Mouse (Mus musculus) brain, embryonic 14.5 days (tissue): Measurements from ENCODE around the gene Grip1.

Experiments used
- CTCF ChIP-seq: fragments of 200-500 bp; IDR thresholded peaks from 2 replicates; pipeline ENCODE4 v1.5.1; 2012; ENCODE audit warnings: inconsistent platforms, mild to moderate bottlenecking, moderate library complexity, borderline replicate concordance; ENCODE audit not compliant: insufficient read depth, insufficient read length; ENCODE audit errors: extremely low read depth
- POLR2A ChIP-seq: fragments of 200-500 bp; IDR thresholded peaks from 2 replicates; pipeline ENCODE4 v1.6.1; 2012; ENCODE audit warnings: mild to moderate bottlenecking, inconsistent platforms, borderline replicate concordance; ENCODE audit not compliant: poor library complexity, insufficient read depth, insufficient read length, severe bottlenecking; ENCODE audit errors: extremely low read depth

GRCm38 (mm10) chr10:119408327-119408726 lies 45.3 kb upstream of the Grip1 start:
- no peak for TF ChIP-seq CTCF
- TF ChIP-seq POLR2A: no peak
